Mouse (Mus musculus) liver, adult 2 months (tissue): ENCODE results near the gene Efna4. TPM values are rescaled to one million over a fixed set of nuclear protein-coding genes. Genes with fewer than 3 reads are reported as not detected.

Source experiments
- DNase-seq: peaks from one replicate; pipeline ENCODE4 v3.0.0-alpha.2; 2011; ENCODE audit warnings: low read depth, low spot score; ENCODE audit errors: extremely low read depth
- H3K27ac ChIP-seq: fragments of 200-500 bp; replicated peaks from 2 replicates; pipeline ENCODE4 v1.5.1; 2012; ENCODE audit warnings: low read depth, mild to moderate bottlenecking, control low read depth, inconsistent platforms, low read length; ENCODE audit not compliant: insufficient read depth
- H3K27me3 ChIP-seq: fragments of 200-500 bp; 2 replicates; pipeline ENCODE4 v1.6.1; 2012; ENCODE audit warnings: mild to moderate bottlenecking, moderate library complexity, low read length, inconsistent platforms; ENCODE audit not compliant: control insufficient read depth, insufficient read depth
- H3K36me3 ChIP-seq: fragments of 200-500 bp; 2 replicates; pipeline ENCODE4 v1.6.1; 2012; ENCODE audit warnings: low read length, inconsistent platforms; ENCODE audit not compliant: control insufficient read depth, insufficient read depth
- H3K4me1 ChIP-seq: fragments of 200-500 bp; 2 replicates; pipeline ENCODE4 v1.6.1; 2011; ENCODE audit warnings: low read length; ENCODE audit not compliant: control insufficient read depth, insufficient read depth
- H3K4me3 ChIP-seq: fragments of 200-500 bp; 2 replicates; pipeline ENCODE4 v1.5.1; 2011; ENCODE audit warnings: low read depth, mild to moderate bottlenecking, control low read depth, low read length, moderate library complexity; ENCODE audit not compliant: insufficient read depth
- H3K79me2 ChIP-seq: fragments of 200-500 bp; 2 replicates; pipeline ENCODE4 v1.6.1; 2012; ENCODE audit warnings: inconsistent platforms, mild to moderate bottlenecking, low read length, moderate library complexity; ENCODE audit not compliant: control insufficient read depth, insufficient read depth
- H3K9ac ChIP-seq: fragments of 200-500 bp; 2 replicates; pipeline ENCODE4 v1.6.1; 2012; ENCODE audit warnings: low read depth, mild to moderate bottlenecking, control low read depth, inconsistent platforms, low read length
- CTCF ChIP-seq: fragments of 200-500 bp; IDR thresholded peaks from 2 replicates; pipeline ENCODE4 v1.5.1; 2011; ENCODE audit warnings: low read depth, low read length, control low read depth
- POLR2A ChIP-seq: fragments of 200-500 bp; IDR thresholded peaks from 2 replicates; pipeline ENCODE4 v1.6.1; 2011; ENCODE audit warnings: low read length, control low read depth; ENCODE audit not compliant: insufficient read depth; ENCODE audit errors: extremely low read depth
- WGBS: fragments of 180-500 bp; shearing (Covaris S2); methylation state at CpG from one replicate; pipeline ENCODE4 v1.1.7; 2018; 5-methylcytosine and 5-hydroxymethylcytosine counted together
- polyA plus RNA-seq: library from polyadenylated mRNA; depleted of rRNA; stranded (reverse); fragments of >200 nt; gene quantifications from 2 replicates; pipeline ENCODE4 v1.2.3, GENCODE M21; 2012; rRNA removed
- total RNA-seq: library from RNA; depleted of rRNA; stranded (reverse); fragments of >200 nt; gene quantifications from 2 replicates; pipeline ENCODE4 v1.2.3, GENCODE M21; 2014; rRNA removed

The Efna4 gene
- total and polyA plus RNA-seq, 2 experiments = 0.06 TPM; not detected in 1

- no peak for DNase-seq
- H3K9ac ChIP-seq = no peak overlapping the region
- H3K4me1 ChIP-seq = peaks cover 45% of the 10 kb centered on the region
- H3K4me3 ChIP-seq = no peak overlapping the region
- TF ChIP-seq POLR2A (no peak), CTCF (no peak)
- no peaks in the 10 kb centered on the region for H3K36me3 ChIP-seq
- H3K27ac ChIP-seq = peak overlapping the region; percentile 96
- H3K79me2 ChIP-seq = no peaks in the 10 kb centered on the region
- 77% methylated on average over 10 of the region's 10 CpGs for WGBS
- no peaks in the 10 kb centered on the region for H3K27me3 ChIP-seq
Measured at GRCm38 (mm10) chr3:89291874-89292273, 46.0 kb downstream of the Efna4 start.

DNA sequence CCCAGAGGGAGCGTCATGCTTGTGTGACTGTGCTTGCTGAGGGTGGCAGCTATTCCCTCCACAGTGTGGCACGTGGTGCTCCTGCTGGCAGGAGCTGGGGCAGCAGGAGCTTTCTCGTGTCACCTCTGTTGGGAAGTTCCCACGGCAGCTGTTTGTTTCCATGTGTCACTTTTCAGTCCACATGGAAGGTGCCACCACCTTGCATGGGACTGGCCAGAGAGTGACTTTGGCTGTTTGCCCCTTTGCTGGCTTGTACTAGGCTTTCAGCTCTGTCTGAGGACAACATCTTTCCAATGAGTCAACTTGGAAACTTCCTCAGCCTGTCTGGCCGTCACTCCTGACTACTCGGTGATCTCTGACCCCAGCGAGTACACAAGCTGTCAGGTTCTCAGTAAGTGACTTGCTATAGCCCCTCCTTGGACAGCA lies 49.3 kb downstream of the Efna4 start:
- WGBS = 12% methylated on average over 7 of the region's 7 CpGs
- H3K27ac ChIP-seq = peak overlapping the region; percentile 84

GRCm38 (mm10) chr3:89287286-89287685 lies 50.5 kb downstream of the Efna4 start:
- peak overlapping the region; percentile 84 for H3K27ac ChIP-seq
- no peaks in the 10 kb centered on the region for H3K27me3 ChIP-seq
- peaks cover 35% of the 10 kb centered on the region for H3K4me1 ChIP-seq
- H3K9ac ChIP-seq = no peak overlapping the region
- 75% methylated on average over 5 of the region's 5 CpGs for WGBS
- H3K4me3 ChIP-seq = no peak overlapping the region
- TF ChIP-seq POLR2A (no peak), CTCF (no peak)
- H3K36me3 ChIP-seq = no peaks in the 10 kb centered on the region
- no peak for DNase-seq
- H3K79me2 ChIP-seq = no peaks in the 10 kb centered on the region

More for the DNA sequence above, 49.3 kb downstream of the Efna4 start:
- Histone ChIP-seq H3K79me2 (no peaks in the 10 kb centered on the region), H3K4me1 (peaks cover 44% of the 10 kb centered on the region), H3K9ac (peak overlapping the region; percentile 29), H3K36me3 (no peaks in the 10 kb centered on the region), H3K27me3 (no peaks in the 10 kb centered on the region), H3K4me3 (no peak overlapping the region)
- TF ChIP-seq POLR2A = no peak
- TF ChIP-seq CTCF = peak; percentile 45
- DNase-seq = peak; percentile 99

- TF ChIP-seq CTCF (no peak), POLR2A (no peak)
- peaks cover 35% of the 10 kb centered on the region for H3K4me1 ChIP-seq
- WGBS = 85% methylated on average over 2 of the region's 2 CpGs
- DNase-seq = no peak
- H3K9ac ChIP-seq = no peak overlapping the region
- H3K79me2 ChIP-seq = no peaks in the 10 kb centered on the region
- H3K36me3 ChIP-seq = no peaks in the 10 kb centered on the region
- no peak overlapping the region for H3K4me3 ChIP-seq
- H3K27ac ChIP-seq = no peak overlapping the region
- H3K27me3 ChIP-seq = no peaks in the 10 kb centered on the region
Measured at GRCm38 (mm10) chr3:89285526-89285925, 52.3 kb downstream of the Efna4 start.

DNA sequence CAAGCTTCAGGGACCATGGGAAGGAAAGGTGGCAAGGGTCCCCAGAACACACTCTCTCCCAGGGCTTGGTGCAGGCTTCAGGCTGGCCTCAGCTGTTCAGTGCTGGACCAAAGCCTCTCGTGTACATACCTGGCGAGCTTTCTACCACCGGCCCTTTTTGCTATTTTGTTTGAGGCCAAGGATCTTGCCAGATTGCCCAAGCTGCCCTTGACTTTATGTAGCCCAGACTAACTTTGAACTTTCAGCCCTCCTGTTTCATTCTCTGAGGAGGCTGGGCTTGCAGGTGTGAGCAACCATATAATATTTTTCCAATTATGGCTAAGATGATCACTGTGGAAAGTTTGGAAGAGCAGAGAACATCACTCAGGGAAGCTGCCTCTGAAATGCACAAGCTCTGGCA lies 53.6 kb downstream of the Efna4 start:
- 26% methylated on average over 3 of the region's 3 CpGs for WGBS
- TF ChIP-seq CTCF = no peak
- TF ChIP-seq POLR2A = no peak
- peak; percentile 92 for DNase-seq

More for the DNA sequence above, 53.6 kb downstream of the Efna4 start:
- no peaks in the 10 kb centered on the region for H3K36me3 ChIP-seq
- H3K27me3 ChIP-seq = no peaks in the 10 kb centered on the region
- peak overlapping the region; percentile 76 for H3K27ac ChIP-seq
- H3K9ac ChIP-seq = peak overlapping the region; percentile 63
- no peak overlapping the region for H3K4me3 ChIP-seq
- H3K79me2 ChIP-seq = 0 out of 2 replicates have a peak, but pooled peaks cover under 1% of the 10 kb centered on the region
- H3K4me1 ChIP-seq = peaks cover 32% of the 10 kb centered on the region

Other genes starting within 250 kb of the Efna4 start
- gene Rusc1, start 244.7 kb downstream of the Efna4 start, total RNA-seq = 4.0 and 4.8 TPM in 2 replicates
- gene Rusc1, start 244.7 kb downstream of the Efna4 start, polyA plus RNA-seq = 14.0 and 18.3 TPM in 2 replicates
- not detected in 2 replicates for gene Gm43738, start 236.9 kb downstream of the Efna4 start, total RNA-seq
- gene Gm43738, start 236.9 kb downstream of the Efna4 start, polyA plus RNA-seq = 0.05 TPM in 1 of 2 replicates, not detected in the other
- gene Fdps, start 236.1 kb downstream of the Efna4 start, total RNA-seq = 467 and 510 TPM in 2 replicates
- gene Fdps, start 236.1 kb downstream of the Efna4 start, polyA plus RNA-seq = 388 and 397 TPM in 2 replicates
- gene Pklr, start 201.9 kb downstream of the Efna4 start, total RNA-seq = 69.7 and 91.1 TPM in 2 replicates
- gene Pklr, start 201.9 kb downstream of the Efna4 start, polyA plus RNA-seq = 387 and 512 TPM in 2 replicates
- 0.09 and 0.20 TPM in 2 replicates for gene Hcn3, start 177.8 kb downstream of the Efna4 start, total RNA-seq
- 0.19 and 0.44 TPM in 2 replicates for gene Hcn3, start 177.8 kb downstream of the Efna4 start, polyA plus RNA-seq
- 7.4 and 9.3 TPM in 2 replicates for gene Clk2, start 173.2 kb downstream of the Efna4 start, total RNA-seq
- gene Clk2, start 173.2 kb downstream of the Efna4 start, polyA plus RNA-seq = 14.6 and 23.9 TPM in 2 replicates
- gene Scamp3, start 160.6 kb downstream of the Efna4 start, total RNA-seq = 9.1 and 15.6 TPM in 2 replicates
- 105 and 120 TPM in 2 replicates for gene Scamp3, start 160.6 kb downstream of the Efna4 start, polyA plus RNA-seq
- 0.09 and 0.54 TPM in 2 replicates for gene Fam189b, start 154.9 kb downstream of the Efna4 start, total RNA-seq
- 1.8 and 4.1 TPM in 2 replicates for gene Fam189b, start 154.9 kb downstream of the Efna4 start, polyA plus RNA-seq
- gene Gba, start 135.1 kb downstream of the Efna4 start, total RNA-seq = 24.1 and 32.7 TPM in 2 replicates
- 33.2 and 36.6 TPM in 2 replicates for gene Gba, start 135.1 kb downstream of the Efna4 start, polyA plus RNA-seq
- gene Thbs3, start 122.8 kb downstream of the Efna4 start, total RNA-seq = 0.92 and 1.4 TPM in 2 replicates
- gene Thbs3, start 122.8 kb downstream of the Efna4 start, polyA plus RNA-seq = 0.85 and 1.2 TPM in 2 replicates
- 105 and 122 TPM in 2 replicates for gene Mtx1, start 110.9 kb downstream of the Efna4 start, total RNA-seq
- 167 and 187 TPM in 2 replicates for gene Mtx1, start 110.9 kb downstream of the Efna4 start, polyA plus RNA-seq
- gene Muc1, start 109.0 kb downstream of the Efna4 start, total RNA-seq = 0.60 and 1.7 TPM in 2 replicates
- 1.3 and 1.7 TPM in 2 replicates for gene Muc1, start 109.0 kb downstream of the Efna4 start, polyA plus RNA-seq
- gene Krtcap2, start 92.1 kb downstream of the Efna4 start, total RNA-seq = 45.1 and 60.3 TPM in 2 replicates
- 157 and 197 TPM in 2 replicates for gene Krtcap2, start 92.1 kb downstream of the Efna4 start, polyA plus RNA-seq
- 0.07 and 0.18 TPM in 2 replicates for gene Trim46, start 91.7 kb downstream of the Efna4 start, total RNA-seq
- 0.16 and 0.25 TPM in 2 replicates for gene Trim46, start 91.7 kb downstream of the Efna4 start, polyA plus RNA-seq
- 102 and 131 TPM in 2 replicates for gene Dpm3, start 78.7 kb downstream of the Efna4 start, total RNA-seq
- gene Dpm3, start 78.7 kb downstream of the Efna4 start, polyA plus RNA-seq = 243 and 245 TPM in 2 replicates
- gene Slc50a1, start 67.5 kb downstream of the Efna4 start, total RNA-seq = 6.4 and 7.0 TPM in 2 replicates
- gene Slc50a1, start 67.5 kb downstream of the Efna4 start, polyA plus RNA-seq = 36.3 and 41.2 TPM in 2 replicates
- 22.1 and 35.2 TPM in 2 replicates for gene Efna1, start 56.9 kb downstream of the Efna4 start, total RNA-seq
- gene Efna1, start 56.9 kb downstream of the Efna4 start, polyA plus RNA-seq = 73.1 and 73.4 TPM in 2 replicates
- gene Efna3, start 15.1 kb downstream of the Efna4 start, total RNA-seq = not detected in 2 replicates
- gene Efna3, start 15.1 kb downstream of the Efna4 start, polyA plus RNA-seq = not detected in 2 replicates
- 1.4 and 2.6 TPM in 2 replicates for gene Adam15, start 12.0 kb upstream of the Efna4 start, total RNA-seq
- 4.7 and 5.4 TPM in 2 replicates for gene Adam15, start 12.0 kb upstream of the Efna4 start, polyA plus RNA-seq
- gene Dcst2, start 23.9 kb upstream of the Efna4 start, total RNA-seq = not detected in 2 replicates
- 0.05 TPM in 1 of 2 replicates, not detected in the other for gene Dcst2, start 23.9 kb upstream of the Efna4 start, polyA plus RNA-seq
- gene Dcst1, start 27.2 kb upstream of the Efna4 start, total RNA-seq = not detected in 2 replicates
- gene Dcst1, start 27.2 kb upstream of the Efna4 start, polyA plus RNA-seq = 0.04 TPM in 1 of 2 replicates, not detected in the other
- gene Zbtb7b, start 56.7 kb upstream of the Efna4 start, total RNA-seq = 28.9 and 31.9 TPM in 2 replicates
- gene Zbtb7b, start 56.7 kb upstream of the Efna4 start, polyA plus RNA-seq = 85.0 and 87.2 TPM in 2 replicates
- not detected in 2 replicates for gene Lenep, start 64.8 kb upstream of the Efna4 start, total RNA-seq
- gene Lenep, start 64.8 kb upstream of the Efna4 start, polyA plus RNA-seq = not detected in 2 replicates
- 29.0 and 33.0 TPM in 2 replicates for gene Flad1, start 73.8 kb upstream of the Efna4 start, total RNA-seq
- 62.6 and 67.3 TPM in 2 replicates for gene Flad1, start 73.8 kb upstream of the Efna4 start, polyA plus RNA-seq
- gene Cks1b, start 80.4 kb upstream of the Efna4 start, total RNA-seq = 3.0 and 6.0 TPM in 2 replicates
- gene Cks1b, start 80.4 kb upstream of the Efna4 start, polyA plus RNA-seq = 7.9 and 11.0 TPM in 2 replicates
- 37.7 and 42.0 TPM in 2 replicates for gene Shc1, start 80.4 kb upstream of the Efna4 start, total RNA-seq
- 56.8 and 57.4 TPM in 2 replicates for gene Shc1, start 80.4 kb upstream of the Efna4 start, polyA plus RNA-seq
- 4.4 and 9.9 TPM in 2 replicates for gene Pygo2, start 92.2 kb upstream of the Efna4 start, total RNA-seq
- gene Pygo2, start 92.2 kb upstream of the Efna4 start, polyA plus RNA-seq = 26.5 and 29.0 TPM in 2 replicates
- gene Pbxip1, start 98.7 kb upstream of the Efna4 start, total RNA-seq = 5.7 and 5.9 TPM in 2 replicates
- 6.6 and 9.1 TPM in 2 replicates for gene Pbxip1, start 98.7 kb upstream of the Efna4 start, polyA plus RNA-seq
- gene Pmvk, start 116.5 kb upstream of the Efna4 start, total RNA-seq = 79.5 and 112 TPM in 2 replicates
- gene Pmvk, start 116.5 kb upstream of the Efna4 start, polyA plus RNA-seq = 82.1 and 108 TPM in 2 replicates
- under 0.01 and 0.13 TPM in 2 replicates for gene Kcnn3, start 182.1 kb upstream of the Efna4 start, total RNA-seq
- gene Kcnn3, start 182.1 kb upstream of the Efna4 start, polyA plus RNA-seq = 0.06 TPM in 1 of 2 replicates, not detected in the other